Mouse (Mus musculus) lung, adult 2 months (tissue): ENCODE results near the gene Frrs1l.
A peak's percentile ranks its signal among the peaks of the same experiment; 100 is the strongest.

Experiments
- CTCF ChIP-seq: fragments of 200-500 bp; IDR thresholded peaks from 2 replicates; pipeline ENCODE4 v1.5.1; 2011; ENCODE audit warnings: mild to moderate bottlenecking, low read length, control low read depth; ENCODE audit not compliant: insufficient read depth
- POLR2A ChIP-seq: fragments of 200-500 bp; IDR thresholded peaks from 2 replicates; pipeline ENCODE4 v1.6.1; 2011; ENCODE audit warnings: low read depth, mild to moderate bottlenecking, control low read depth, low read length, borderline replicate concordance; ENCODE audit errors: extremely low read depth

DNA sequence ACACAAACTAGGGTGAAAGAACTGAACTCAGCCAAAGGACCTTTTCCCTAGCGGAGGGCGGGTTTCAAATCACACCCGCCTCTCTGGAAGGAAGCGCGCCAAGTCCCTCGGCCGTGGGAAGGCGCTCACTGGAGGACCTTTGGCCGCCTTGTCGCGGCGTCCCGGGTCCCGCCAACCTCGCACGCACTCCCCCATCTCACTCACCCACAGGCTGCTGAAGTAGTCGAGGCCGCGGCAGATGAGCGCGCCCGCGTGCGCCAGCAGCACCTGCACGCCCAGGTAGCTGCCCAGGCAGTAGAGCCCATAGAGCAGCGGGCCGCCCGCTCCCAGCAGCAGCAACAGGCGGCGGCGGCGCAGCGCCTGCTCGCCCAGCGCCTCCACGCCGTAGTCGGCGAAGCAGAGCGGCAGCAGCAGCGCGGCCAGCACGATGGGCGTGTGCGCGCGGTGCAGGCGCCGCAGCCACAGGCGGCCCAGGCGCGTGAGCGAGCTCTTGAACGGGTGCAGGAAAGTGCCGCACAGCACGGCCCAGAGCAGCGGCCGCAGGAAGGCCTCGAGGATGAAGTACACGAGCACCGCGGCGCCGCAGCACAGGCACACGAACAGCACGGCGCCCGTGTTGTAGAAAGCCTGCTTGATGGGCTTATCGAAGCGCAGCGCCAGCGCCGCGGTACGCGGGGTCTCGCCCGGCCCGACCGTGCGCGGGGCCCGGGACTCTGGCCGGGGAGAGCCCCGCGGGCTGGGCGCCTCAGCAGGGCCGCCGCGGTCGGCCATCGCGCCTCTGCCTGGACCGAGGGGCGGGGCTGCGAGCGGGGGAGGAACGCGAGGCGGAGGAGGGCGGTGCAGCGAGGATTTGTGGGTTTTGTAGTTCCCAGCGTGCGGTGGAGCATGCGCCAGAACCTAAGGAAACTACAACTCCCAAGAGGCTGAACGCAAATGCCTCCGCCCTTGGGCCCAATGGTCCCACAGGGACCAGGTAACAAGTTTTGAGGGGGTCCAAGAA lies 43.2 kb downstream of the Frrs1l start, which contains the start of gene Tmem245:
- no peak for TF ChIP-seq CTCF
- TF ChIP-seq POLR2A = peak; percentile 61; the same call in 1 of the 2 replicates
